17 mouse cellular contexts compared by ENCODE assay signal in genomic region chr5:148312443-148312842, GRCm38 (mm10).
DNase-seq lines count a peak whose midpoint lies in the region; ATAC-seq and TF ChIP-seq lines count a peak whose summit lies in the region.
"Had no signal": no experiment of that assay in that cellular context is flagged by ENCODE, and none has a peak within 500 bp of the region (broad histone marks: within the 10 kb centered on the region; RNA-seq: fewer than 3 reads in every experiment).

No protein-coding gene starts in this region.

- no peak for ATAC-seq in liver, embryonic 14.5 days (ENCODE audit: insufficient read depth)
- ATAC-seq: forebrain, embryonic 14.5 days; intestine, embryonic 15.5 days; midbrain, embryonic 13.5 days had no signal

- no peaks in the 10 kb centered on the region for H3K36me3 ChIP-seq in liver, embryonic 14.5 days (replicated peaks; ENCODE audit: control insufficient read depth, insufficient read depth, low read depth)
- H3K36me3 ChIP-seq: intestine, embryonic 15.5 days had no signal

- no peak overlapping the region for H3K4me2 ChIP-seq in liver, embryonic 14.5 days (ENCODE audit: low read depth)
- H3K4me2 ChIP-seq: heart, embryonic 12.5 days; intestine, embryonic 15.5 days; midbrain, embryonic 13.5 days had no signal

- WGBS in liver, embryonic 14.5 days (ENCODE audit: insufficient replicate concordance), result 38% methylated on average over 2 of the region's 2 CpGs
- 61% methylated on average over 2 of the region's 2 CpGs for WGBS in bone marrow, adult 2 months

- no peaks in the 10 kb centered on the region for H3K9me3 ChIP-seq in liver, embryonic 14.5 days (ENCODE audit: control insufficient read depth, low read length)
- H3K9me3 ChIP-seq: intestine, embryonic 15.5 days had no signal

- H3K4me1 ChIP-seq in liver, embryonic 14.5 days (replicated peaks; ENCODE audit: control insufficient read depth in 2 of 2, insufficient read depth in 2 of 2, low read length in 1 of 2), result no peaks in the 10 kb centered on the region
- H3K4me1 ChIP-seq in bone marrow, adult 2 months (ENCODE audit: control insufficient read depth, insufficient read depth, low read length), result no peaks in the 10 kb centered on the region; the same call in 1 of the 2 replicates
- H3K4me1 ChIP-seq: heart, embryonic 12.5 days; intestine, embryonic 15.5 days; midbrain, embryonic 13.5 days had no signal

- TF ChIP-seq CTCF in liver, embryonic 14.5 days (IDR thresholded peaks at IDR 0.05; ENCODE audit: low read depth), result peak; percentile 13; the same call in 1 of the 2 replicates
- TF ChIP-seq CTCF in bone marrow, adult 2 months (IDR thresholded peaks at IDR 0.05; ENCODE audit: control insufficient read depth, insufficient read depth, low read length), result peak; percentile 11; the same call in 1 of the 2 replicates

- no peak for TF ChIP-seq EP300 in liver, embryonic 14.5 days (IDR thresholded peaks at IDR 0.05; ENCODE audit: low read depth)

- TF ChIP-seq POLR2A in bone marrow, adult 2 months (IDR thresholded peaks at IDR 0.05; ENCODE audit: borderline replicate concordance, control insufficient read depth, low read depth, low read length), result no peak

- H3K27me3 ChIP-seq in liver, embryonic 14.5 days (ENCODE audit: control insufficient read depth, insufficient read depth, low read length), result no peaks in the 10 kb centered on the region
- H3K27me3 ChIP-seq: heart, embryonic 12.5 days; intestine, embryonic 15.5 days; midbrain, embryonic 13.5 days had no signal

- no peak overlapping the region for H3K9ac ChIP-seq in liver, embryonic 14.5 days (replicated peaks)
- H3K9ac ChIP-seq: heart, embryonic 12.5 days; intestine, embryonic 15.5 days; midbrain, embryonic 13.5 days had no signal

- peak; percentile 42 for DNase-seq in adrenal gland, postnatal 14 days
- no peak for DNase-seq in adrenal gland, postnatal 10 days
- DNase-seq in liver, embryonic 14.5 days (ENCODE audit: low read depth in 3 of 3, low spot score in 3 of 3), result no peak
- DNase-seq in liver, result no peak
- DNase-seq in 416B (ENCODE audit: low read depth), result peak; percentile 38
- DNase-seq in cerebellum, adult 9-10 months, result no peak
- no peak for DNase-seq in left cerebral cortex, adult 18-20 months (ENCODE audit: low spot score in 2 of 2)
- DNase-seq: cerebellum, adult 8-10 months; embryo, embryonic 11 days; gastrocnemius, postnatal 10 days; kidney, postnatal 4 days; right cerebral cortex, postnatal 4 days had no signal

- no peak overlapping the region for H3K27ac ChIP-seq in liver, embryonic 14.5 days
- no peak overlapping the region for H3K27ac ChIP-seq in bone marrow, adult 2 months (ENCODE audit: control insufficient read depth, insufficient read depth, low read depth, low read length, poor library complexity)
- H3K27ac ChIP-seq: intestine, embryonic 15.5 days; midbrain, embryonic 13.5 days had no signal

- H3K4me3 ChIP-seq in liver, embryonic 14.5 days (ENCODE audit: insufficient read depth in 1 of 2, low read depth in 2 of 2, low read length in 2 of 2), result no peak overlapping the region
- no peak overlapping the region for H3K4me3 ChIP-seq in bone marrow, adult 2 months (replicated peaks; ENCODE audit: control insufficient read depth, low read depth, low read length)
- H3K4me3 ChIP-seq: heart, embryonic 12.5 days; intestine, embryonic 15.5 days; midbrain, embryonic 13.5 days had no signal

Comparison
In these comparisons a context has a peak if more than half of its experiments do, and no peak if none do; other contexts are left out.
1. DNase-seq: peak in adrenal gland, postnatal 14 days (single experiment) and 416B (single experiment); none in adrenal gland, postnatal 10 days (single experiment), liver, embryonic 14.5 days (0 of 3), liver (single experiment), cerebellum, adult 9-10 months (single experiment) and left cerebral cortex, adult 18-20 months (0 of 2).